ENCODE assay signal across 18 mouse cellular contexts in the genomic region with DNA sequence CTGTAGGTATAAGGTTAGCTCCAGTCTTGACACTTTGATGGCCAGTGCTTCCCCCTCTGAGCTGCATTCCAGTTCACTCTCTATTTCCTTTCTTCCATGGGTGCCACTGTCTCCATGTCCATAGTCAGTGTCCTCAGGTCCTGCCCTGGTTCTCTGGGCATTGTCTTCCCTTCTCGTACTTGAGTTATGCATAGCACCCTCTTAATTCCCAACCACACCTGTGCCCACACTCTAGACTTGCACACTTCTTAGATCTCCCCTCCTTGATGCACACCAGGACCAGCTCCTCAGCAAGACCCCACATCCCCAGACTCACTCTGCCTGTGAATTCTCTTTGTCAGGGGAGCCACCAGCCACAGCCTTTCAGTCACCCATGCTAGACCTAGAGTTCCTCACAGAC.
"Had no signal": no experiment of that assay in that cellular context is flagged by ENCODE, and none has a peak within 500 bp of the region (broad histone marks: within the 10 kb centered on the region; RNA-seq: fewer than 3 reads in every experiment).

No protein-coding gene starts in this region.

- H3K27me3 ChIP-seq: lung, embryonic 15.5 days; megakaryocyte, embryonic 14.5 days; neural tube, embryonic 12.5 days; stomach, embryonic 15.5 days had no signal

- ATAC-seq: liver, postnatal 0 days; lung, postnatal 0 days; midbrain, embryonic 16.5 days had no signal

- H3K36me3 ChIP-seq: lung, embryonic 15.5 days; neural tube, embryonic 12.5 days; stomach, embryonic 15.5 days had no signal

- H3K4me3 ChIP-seq: lung, embryonic 15.5 days; megakaryocyte, embryonic 14.5 days; midbrain, embryonic 12.5 days; neural tube, embryonic 12.5 days; stomach, embryonic 15.5 days had no signal

- H3K4me1 ChIP-seq: stomach, embryonic 15.5 days had no signal

- H3K9me3 ChIP-seq: lung, embryonic 15.5 days; megakaryocyte, embryonic 14.5 days; midbrain, embryonic 12.5 days; neural tube, embryonic 12.5 days; stomach, embryonic 15.5 days had no signal

- H3K9ac ChIP-seq: liver, postnatal 0 days; lung, embryonic 15.5 days; midbrain, embryonic 12.5 days; neural tube, embryonic 12.5 days; stomach, embryonic 15.5 days had no signal

- H3K4me2 ChIP-seq: lung, embryonic 15.5 days; midbrain, embryonic 12.5 days; neural tube, embryonic 12.5 days; stomach, embryonic 15.5 days had no signal

- H3K27ac ChIP-seq: lung, embryonic 15.5 days; macrophage; midbrain, embryonic 12.5 days; neural tube, embryonic 12.5 days; stomach, embryonic 15.5 days; stomach, postnatal 0 days had no signal

- DNase-seq: liver, postnatal 0 days; lung, adult 2 months; lung, postnatal 14 days; lung, postnatal 36 days; midbrain, embryonic 14.5 days; right cerebral cortex, postnatal 14 days; thymus, adult 2 months; thymus, postnatal 25 days; thymus, postnatal 4 days had no signal
